Mouse (Mus musculus) thymus, postnatal 14 days (tissue): ENCODE measurements around the gene Mif.
"Not testable (repeated sequence)": the region's sequence is repeated elsewhere in the genome, so short reads cannot be mapped to it uniquely, and the experiment has no call there.

ENCODE experiments used
- DNase-seq: peaks from one replicate; pipeline ENCODE4 v3.0.0; 2021

The Mif gene

GRCm38 (mm10) chr10:75859786-75860470 lies at the start of gene Mif:
TSS of gene Mif (minus strand) at chr10:75860240.
- peak; percentile 90 for DNase-seq

- no peak for DNase-seq
Measured at GRCm38 (mm10) chr10:75906882-75907281, 46.8 kb upstream of the Mif start.

GRCm38 (mm10) chr10:75904391-75904790 lies 44.4 kb upstream of the Mif start:
- DNase-seq, result no peak

GRCm38 (mm10) chr10:75898846-75899245 lies 38.8 kb upstream of the Mif start:
- DNase-seq, result no peak

GRCm38 (mm10) chr10:75898039-75898564 lies 38.1 kb upstream of the Mif start:
- DNase-seq, result no peak

GRCm38 (mm10) chr10:75897373-75897772 lies 37.3 kb upstream of the Mif start:
- peak; percentile 45 for DNase-seq

- DNase-seq, result no peak
Measured at GRCm38 (mm10) chr10:75896208-75896607, 36.2 kb upstream of the Mif start.

- DNase-seq, result no peak
Measured at GRCm38 (mm10) chr10:75895730-75896129, 35.7 kb upstream of the Mif start.

- no peak for DNase-seq
Measured at GRCm38 (mm10) chr10:75894601-75895000, 34.6 kb upstream of the Mif start.

GRCm38 (mm10) chr10:75893089-75893750 lies 33.2 kb upstream of the Mif start, which contains the start of gene Derl3:
TSS of gene Derl3 (plus strand) at chr10:75893413.
- DNase-seq, result peak; percentile 95

GRCm38 (mm10) chr10:75889406-75890153 lies 29.5 kb upstream of the Mif start:
- DNase-seq, result no peak

GRCm38 (mm10) chr10:75887504-75887903 lies 27.5 kb upstream of the Mif start:
- DNase-seq, result not testable (repeated sequence)

- no peak for DNase-seq
Measured at GRCm38 (mm10) chr10:75884742-75885141, 24.7 kb upstream of the Mif start.

- DNase-seq, result peak; percentile 70
Measured at GRCm38 (mm10) chr10:75883232-75883552, 23.2 kb upstream of the Mif start.

GRCm38 (mm10) chr10:75882433-75883231 lies 22.6 kb upstream of the Mif start:
- DNase-seq, result no peak

GRCm38 (mm10) chr10:75881578-75882432 lies 21.8 kb upstream of the Mif start:
- DNase-seq, result no peak

- no peak for DNase-seq
Measured at GRCm38 (mm10) chr10:75880771-75881577, 20.9 kb upstream of the Mif start.

- no peak for DNase-seq
Measured at GRCm38 (mm10) chr10:75880351-75880750, 20.3 kb upstream of the Mif start.

GRCm38 (mm10) chr10:75878836-75879235 lies 18.8 kb upstream of the Mif start:
- no peak for DNase-seq

GRCm38 (mm10) chr10:75873543-75874170 lies 13.6 kb upstream of the Mif start:
- DNase-seq, result no peak
